8 mouse cellular contexts compared by ENCODE assay signal in genomic region chr8:124232280-124232600, GRCm38 (mm10). TPM values are rescaled to one million over a fixed set of nuclear protein-coding genes. Genes with fewer than 3 reads are reported as not detected.
DNase-seq lines count a peak whose midpoint lies in the region; ATAC-seq lines count a peak whose summit lies in the region.

No protein-coding gene starts in this region.

- H3K4me1 ChIP-seq in heart, embryonic 14.5 days (ENCODE audit: control insufficient read depth in 2 of 2, insufficient read depth in 2 of 2, low read length in 2 of 2) = peaks cover 17 to 35% of the 10 kb centered on the region in 2 experiments
- H3K4me1 ChIP-seq in hindbrain, embryonic 12.5 days = peaks cover 42% of the 10 kb centered on the region
- H3K4me1 ChIP-seq in midbrain, embryonic 11.5 days (ENCODE audit: control insufficient read depth, insufficient read depth, low read length) = peaks cover 17% of the 10 kb centered on the region

- H3K9me3 ChIP-seq in heart, embryonic 14.5 days (ENCODE audit: control insufficient read depth, low read length) = no peaks in the 10 kb centered on the region
- no peaks in the 10 kb centered on the region for H3K9me3 ChIP-seq in hindbrain, embryonic 12.5 days (replicated peaks)
- no peaks in the 10 kb centered on the region for H3K9me3 ChIP-seq in midbrain, embryonic 11.5 days (ENCODE audit: control insufficient read depth, low read length)

- no peak for DNase-seq in heart, postnatal 4 days
- DNase-seq in NIH3T3 (ENCODE audit: low read depth) = peak; percentile 41
- DNase-seq in midbrain, embryonic 11.5 days (ENCODE audit: low spot score, missing footprints) = peak; percentile 90
- DNase-seq in frontal cortex, postnatal 25 days (ENCODE audit: low spot score in 2 of 2) = no peak
- DNase-seq in right cerebral cortex, postnatal 25 days = no peak
- no peak for DNase-seq in gastrocnemius, adult 18-20 months (ENCODE audit: low spot score)

- ATAC-seq in heart, embryonic 14.5 days (ENCODE audit: insufficient number of reproducible peaks, insufficient read depth, low FRiP score, low read depth) = no peak
- ATAC-seq in hindbrain, embryonic 12.5 days (ENCODE audit: low FRiP score) = no peak
- no peak for ATAC-seq in midbrain, embryonic 11.5 days (ENCODE audit: low FRiP score)

- peak overlapping the region; percentile 79 for H3K4me2 ChIP-seq in heart, embryonic 14.5 days (ENCODE audit: low read length)
- H3K4me2 ChIP-seq in hindbrain, embryonic 12.5 days (replicated peaks) = peak overlapping the region; percentile 96
- H3K4me2 ChIP-seq in midbrain, embryonic 11.5 days = peak overlapping the region; percentile 98

- no peaks in the 10 kb centered on the region for H3K27me3 ChIP-seq in heart, embryonic 14.5 days (ENCODE audit: control insufficient read depth, insufficient read depth, low read length)
- no peaks in the 10 kb centered on the region for H3K27me3 ChIP-seq in hindbrain, embryonic 12.5 days
- no peaks in the 10 kb centered on the region for H3K27me3 ChIP-seq in midbrain, embryonic 11.5 days (ENCODE audit: control insufficient read depth, insufficient read depth, low read length)

- H3K4me3 ChIP-seq in heart, embryonic 14.5 days (ENCODE audit: control insufficient read depth in 1 of 2, insufficient read depth in 1 of 2, low read depth in 1 of 2, low read length in 2 of 2) = peak overlapping the region; percentile 71 to 92
- peak overlapping the region; percentile 71 for H3K4me3 ChIP-seq in hindbrain, embryonic 12.5 days
- peak overlapping the region; percentile 97 for H3K4me3 ChIP-seq in midbrain, embryonic 11.5 days (ENCODE audit: low read depth, low read length)

- no peaks in the 10 kb centered on the region for H3K36me3 ChIP-seq in heart, embryonic 14.5 days (ENCODE audit: control insufficient read depth, insufficient read depth, low read length)
- no peaks in the 10 kb centered on the region for H3K36me3 ChIP-seq in hindbrain, embryonic 12.5 days
- no peaks in the 10 kb centered on the region for H3K36me3 ChIP-seq in midbrain, embryonic 11.5 days (ENCODE audit: control insufficient read depth, insufficient read depth, low read length)

- peak overlapping the region; percentile 90 for H3K9ac ChIP-seq in heart, embryonic 14.5 days (ENCODE audit: low read length)
- H3K9ac ChIP-seq in hindbrain, embryonic 12.5 days = peak overlapping the region; percentile 93
- H3K9ac ChIP-seq in midbrain, embryonic 11.5 days (ENCODE audit: low read length) = peak overlapping the region; percentile 94

- 6% methylated on average over 18 of the region's 18 CpGs for WGBS in heart, embryonic 14.5 days
- WGBS in hindbrain, embryonic 12.5 days = 3% methylated on average over 18 of the region's 18 CpGs
- WGBS in midbrain, embryonic 11.5 days = 5% methylated on average over 18 of the region's 18 CpGs

- H3K27ac ChIP-seq in heart, embryonic 14.5 days (replicated peaks in 1 of 2; ENCODE audit: control insufficient read depth in 1 of 2, insufficient read depth in 1 of 2, low read depth in 2 of 2, low read length in 2 of 2) = no peak overlapping the region
- no peak overlapping the region for H3K27ac ChIP-seq in hindbrain, embryonic 12.5 days
- no peak overlapping the region for H3K27ac ChIP-seq in midbrain, embryonic 11.5 days (ENCODE audit: low read depth, low read length)

RNA-seq across cellular contexts. Expression of gene Galnt2, which starts 1.0 kb away (rescaled TPM):
- 58.5 and 60.5 TPM in 2 replicates for polyA plus RNA-seq in heart, embryonic 14.5 days (2014; fragmentation: Nextera tagmentation; extraction: Ambion mirVana)
- total RNA-seq in heart, postnatal 4 days (2021) = 10 to 100 TPM; 47.2 to 52.9 TPM
- 84.8 and 86.1 TPM in 2 replicates for polyA plus RNA-seq in hindbrain, embryonic 12.5 days (2016; fragmentation: Nextera tagmentation; extraction: Ambion mirVana)
- 66.9 and 76.6 TPM in 2 replicates for polyA plus RNA-seq in midbrain, embryonic 11.5 days (2014; fragmentation: Nextera tagmentation; extraction: Ambion mirVana)
- 10 to 100 TPM; 40.3 to 42.5 TPM for total RNA-seq in gastrocnemius, adult 18-20 months (2021)

Comparison
In these comparisons a context has a peak if more than half of its experiments do, and no peak if none do; other contexts are left out.
1. DNase-seq: peak in NIH3T3 (single experiment) and midbrain, embryonic 11.5 days (single experiment); none in heart, postnatal 4 days (single experiment), frontal cortex, postnatal 25 days (0 of 2), right cerebral cortex, postnatal 25 days (single experiment) and gastrocnemius, adult 18-20 months (single experiment).
2. Peak in every context shown above with its lines, with median percentiles within 50 percentile points of each other: H3K4me2 ChIP-seq, H3K4me3 ChIP-seq and H3K9ac ChIP-seq.